Mouse (Mus musculus) G1E (cell line): Measurements from ENCODE around the gene Olfr681. TPM values are rescaled to one million over a fixed set of nuclear protein-coding genes. Genes with fewer than 3 reads are reported as not detected.

ENCODE experiments used
- polyA plus RNA-seq: library from polyadenylated mRNA; stranded (reverse); fragments of >175 nt; gene quantifications from 2 replicates; pipeline ENCODE4 v1.2.3, GENCODE M21; 2012
- total RNA-seq, 2 experiments: library from RNA; stranded (forward) in 1 of 2; stranded (reverse) in 1 of 2; fragments of 200-1000 nt in 1 of 2; fragments of >200 nt in 1 of 2; fragmentation: Nextera tagmentation in 1 of 2; gene quantifications; 2 replicates each; pipeline ENCODE4 v1.2.3; 2014 to 2017

Gene Olfr681
- total and polyA plus RNA-seq, 3 experiments = 0.11 TPM; not detected in 2

Other genes starting within 250 kb of the Olfr681 start
Only the 20 nearest of the 22 such genes appear.
- not detected in 2 replicates for gene Olfr666, start 220.9 kb upstream of the Olfr681 start, total RNA-seq (2014; fragmentation: Nextera tagmentation)
- not detected in 2 replicates for gene Olfr666, start 220.9 kb upstream of the Olfr681 start, total RNA-seq (2017)
- gene Olfr666, start 220.9 kb upstream of the Olfr681 start, polyA plus RNA-seq = not detected in 2 replicates
- not detected in 2 replicates for gene Olfr667, start 195.4 kb upstream of the Olfr681 start, total RNA-seq (2014; fragmentation: Nextera tagmentation)
- 0.22 TPM in 1 of 2 replicates, not detected in the other for gene Olfr667, start 195.4 kb upstream of the Olfr681 start, total RNA-seq (2017)
- gene Olfr667, start 195.4 kb upstream of the Olfr681 start, polyA plus RNA-seq = not detected in 2 replicates
- not detected in 2 replicates for gene Olfr668, start 188.8 kb upstream of the Olfr681 start, total RNA-seq (2014; fragmentation: Nextera tagmentation)
- 0.12 TPM in 1 of 2 replicates, not detected in the other for gene Olfr668, start 188.8 kb upstream of the Olfr681 start, total RNA-seq (2017)
- not detected in 2 replicates for gene Olfr668, start 188.8 kb upstream of the Olfr681 start, polyA plus RNA-seq
- not detected in 2 replicates for gene Olfr669, start 182.6 kb upstream of the Olfr681 start, total RNA-seq (2014; fragmentation: Nextera tagmentation)
- 0.11 TPM in 1 of 2 replicates, not detected in the other for gene Olfr669, start 182.6 kb upstream of the Olfr681 start, total RNA-seq (2017)
- gene Olfr669, start 182.6 kb upstream of the Olfr681 start, polyA plus RNA-seq = not detected in 2 replicates
- not detected in 2 replicates for gene Olfr670, start 154.2 kb upstream of the Olfr681 start, total RNA-seq (2014; fragmentation: Nextera tagmentation)
- gene Olfr670, start 154.2 kb upstream of the Olfr681 start, total RNA-seq (2017) = under 0.01 and 0.12 TPM in 2 replicates
- not detected in 2 replicates for gene Olfr670, start 154.2 kb upstream of the Olfr681 start, polyA plus RNA-seq
- gene Olfr671, start 137.7 kb upstream of the Olfr681 start, total RNA-seq (2014; fragmentation: Nextera tagmentation) = not detected in 2 replicates
- 0.22 TPM in 1 of 2 replicates, not detected in the other for gene Olfr671, start 137.7 kb upstream of the Olfr681 start, total RNA-seq (2017)
- not detected in 2 replicates for gene Olfr671, start 137.7 kb upstream of the Olfr681 start, polyA plus RNA-seq
- not detected in 2 replicates for gene Olfr672, start 114.8 kb upstream of the Olfr681 start, total RNA-seq (2014; fragmentation: Nextera tagmentation)
- 0.22 and 0.23 TPM in 2 replicates for gene Olfr672, start 114.8 kb upstream of the Olfr681 start, total RNA-seq (2017)
- not detected in 2 replicates for gene Olfr672, start 114.8 kb upstream of the Olfr681 start, polyA plus RNA-seq
- gene Olfr675, start 88.4 kb upstream of the Olfr681 start, total RNA-seq (2014; fragmentation: Nextera tagmentation) = not detected in 2 replicates
- gene Olfr675, start 88.4 kb upstream of the Olfr681 start, total RNA-seq (2017) = 0.06 and 0.49 TPM in 2 replicates
- gene Olfr675, start 88.4 kb upstream of the Olfr681 start, polyA plus RNA-seq = not detected in 2 replicates
- not detected in 2 replicates for gene Olfr676, start 84.1 kb upstream of the Olfr681 start, total RNA-seq (2014; fragmentation: Nextera tagmentation)
- 0.11 and 0.29 TPM in 2 replicates for gene Olfr676, start 84.1 kb upstream of the Olfr681 start, total RNA-seq (2017)
- not detected in 2 replicates for gene Olfr676, start 84.1 kb upstream of the Olfr681 start, polyA plus RNA-seq
- gene Olfr677, start 65.5 kb upstream of the Olfr681 start, total RNA-seq (2014; fragmentation: Nextera tagmentation) = not detected in 2 replicates
- 0.16 TPM in 1 of 2 replicates, not detected in the other for gene Olfr677, start 65.5 kb upstream of the Olfr681 start, total RNA-seq (2017)
- gene Olfr677, start 65.5 kb upstream of the Olfr681 start, polyA plus RNA-seq = not detected in 2 replicates
- gene Olfr678, start 52.4 kb upstream of the Olfr681 start, total RNA-seq (2014; fragmentation: Nextera tagmentation) = not detected in 2 replicates
- 0.16 TPM in 1 of 2 replicates, not detected in the other for gene Olfr678, start 52.4 kb upstream of the Olfr681 start, total RNA-seq (2017)
- not detected in 2 replicates for gene Olfr678, start 52.4 kb upstream of the Olfr681 start, polyA plus RNA-seq
- not detected in 2 replicates for gene Olfr679, start 35.6 kb upstream of the Olfr681 start, total RNA-seq (2014; fragmentation: Nextera tagmentation)
- gene Olfr679, start 35.6 kb upstream of the Olfr681 start, total RNA-seq (2017) = under 0.01 and 0.11 TPM in 2 replicates
- gene Olfr679, start 35.6 kb upstream of the Olfr681 start, polyA plus RNA-seq = not detected in 2 replicates
- gene Olfr680-ps1, start 24.0 kb upstream of the Olfr681 start, total RNA-seq (2014; fragmentation: Nextera tagmentation) = not detected in 2 replicates
- gene Olfr680-ps1, start 24.0 kb upstream of the Olfr681 start, total RNA-seq (2017) = 0.12 TPM in 1 of 2 replicates, not detected in the other
- not detected in 2 replicates for gene Olfr680-ps1, start 24.0 kb upstream of the Olfr681 start, polyA plus RNA-seq
- gene Olfr683, start 30.2 kb downstream of the Olfr681 start, total RNA-seq (2014; fragmentation: Nextera tagmentation) = not detected in 2 replicates
- 0.22 TPM in 1 of 2 replicates, not detected in the other for gene Olfr683, start 30.2 kb downstream of the Olfr681 start, total RNA-seq (2017)
- not detected in 2 replicates for gene Olfr683, start 30.2 kb downstream of the Olfr681 start, polyA plus RNA-seq
- not detected in 2 replicates for gene Olfr684, start 46.8 kb downstream of the Olfr681 start, total RNA-seq (2014; fragmentation: Nextera tagmentation)
- 0.22 TPM in 1 of 2 replicates, not detected in the other for gene Olfr684, start 46.8 kb downstream of the Olfr681 start, total RNA-seq (2017)
- not detected in 2 replicates for gene Olfr684, start 46.8 kb downstream of the Olfr681 start, polyA plus RNA-seq
- not detected in 2 replicates for gene Olfr685, start 69.2 kb downstream of the Olfr681 start, total RNA-seq (2014; fragmentation: Nextera tagmentation)
- gene Olfr685, start 69.2 kb downstream of the Olfr681 start, total RNA-seq (2017) = 0.11 and 0.12 TPM in 2 replicates
- not detected in 2 replicates for gene Olfr685, start 69.2 kb downstream of the Olfr681 start, polyA plus RNA-seq
- not detected in 2 replicates for gene Olfr686, start 90.6 kb downstream of the Olfr681 start, total RNA-seq (2014; fragmentation: Nextera tagmentation)
- not detected in 2 replicates for gene Olfr686, start 90.6 kb downstream of the Olfr681 start, total RNA-seq (2017)
- not detected in 2 replicates for gene Olfr686, start 90.6 kb downstream of the Olfr681 start, polyA plus RNA-seq
- gene Olfr688, start 171.3 kb downstream of the Olfr681 start, total RNA-seq (2014; fragmentation: Nextera tagmentation) = not detected in 2 replicates
- not detected in 2 replicates for gene Olfr688, start 171.3 kb downstream of the Olfr681 start, total RNA-seq (2017)
- not detected in 2 replicates for gene Olfr688, start 171.3 kb downstream of the Olfr681 start, polyA plus RNA-seq
- gene Olfr689, start 194.3 kb downstream of the Olfr681 start, total RNA-seq (2014; fragmentation: Nextera tagmentation) = not detected in 2 replicates
- under 0.01 and 0.11 TPM in 2 replicates for gene Olfr689, start 194.3 kb downstream of the Olfr681 start, total RNA-seq (2017)
- not detected in 2 replicates for gene Olfr689, start 194.3 kb downstream of the Olfr681 start, polyA plus RNA-seq
- not detected in 2 replicates for gene Olfr690, start 217.3 kb downstream of the Olfr681 start, total RNA-seq (2014; fragmentation: Nextera tagmentation)
- 0.16 TPM in 1 of 2 replicates, not detected in the other for gene Olfr690, start 217.3 kb downstream of the Olfr681 start, total RNA-seq (2017)
- not detected in 2 replicates for gene Olfr690, start 217.3 kb downstream of the Olfr681 start, polyA plus RNA-seq